Mouse (Mus musculus) brain, embryonic 14.5 days (tissue): ENCODE results near the gene Tmem143.

Source experiments
- CTCF ChIP-seq: fragments of 200-500 bp; IDR thresholded peaks from 2 replicates; pipeline ENCODE4 v1.5.1; 2012; ENCODE audit warnings: inconsistent platforms, mild to moderate bottlenecking, moderate library complexity, borderline replicate concordance; ENCODE audit not compliant: insufficient read depth, insufficient read length; ENCODE audit errors: extremely low read depth
- POLR2A ChIP-seq: fragments of 200-500 bp; IDR thresholded peaks from 2 replicates; pipeline ENCODE4 v1.6.1; 2012; ENCODE audit warnings: mild to moderate bottlenecking, inconsistent platforms, borderline replicate concordance; ENCODE audit not compliant: poor library complexity, insufficient read depth, insufficient read length, severe bottlenecking; ENCODE audit errors: extremely low read depth

- TF ChIP-seq POLR2A (no peak), CTCF (no peak)
These were observed 59.9 kb downstream of the Tmem143 start for GRCm38 (mm10) chr7:45956611-45957010.
